Comparison of ENCODE assay signal across 28 mouse cellular contexts in the genomic region with DNA sequence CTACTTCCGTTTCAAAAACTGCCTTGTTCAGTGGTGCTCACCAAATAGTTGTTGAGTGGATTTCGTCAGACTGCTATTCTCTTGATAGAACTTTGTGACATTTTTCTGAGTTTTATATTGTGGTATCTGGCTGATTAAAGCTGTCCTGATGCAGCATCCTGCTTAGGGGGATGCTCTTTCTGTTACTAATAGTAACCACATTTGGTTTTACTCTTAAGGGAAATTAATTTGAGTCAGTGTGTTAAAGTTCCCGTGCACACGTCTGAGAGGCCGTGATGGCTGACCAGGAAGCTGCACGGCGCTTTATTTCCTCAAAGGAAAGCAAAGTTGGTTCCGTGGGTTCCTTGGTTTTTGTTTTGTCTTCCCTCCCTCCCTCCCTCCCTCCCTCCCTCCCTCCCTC. TPM values are rescaled to one million over a fixed set of nuclear protein-coding genes. Genes with fewer than 3 reads are reported as not detected.
DNase-seq lines count a peak whose midpoint lies in the region; ATAC-seq and TF ChIP-seq lines count a peak whose summit lies in the region.
"Had no signal": no experiment of that assay in that cellular context is flagged by ENCODE, and none has a peak within 500 bp of the region (broad histone marks: within the 10 kb centered on the region; RNA-seq: fewer than 3 reads in every experiment).

No protein-coding gene starts in this region.

- TF ChIP-seq CTCF in gastrocnemius, adult 2 months (IDR thresholded peaks at IDR 0.05) = no peak

- peak overlapping the region; percentile 57 for H3K27ac ChIP-seq in gastrocnemius, adult 2 months
- peak overlapping the region; percentile 14; the same call in 1 of the 2 replicates for H3K27ac ChIP-seq in limb, embryonic 10.5 days
- H3K27ac ChIP-seq: embryonic facial prominence, embryonic 15.5 days; heart, embryonic 15.5 days; hindbrain, embryonic 10.5 days; hindbrain, embryonic 13.5 days; intestine, embryonic 15.5 days had no signal

- WGBS in limb, embryonic 10.5 days = 68% methylated on average over 8 of the region's 8 CpGs

- peak overlapping the region; percentile 39 for H3K4me3 ChIP-seq in gastrocnemius, adult 2 months
- peak overlapping the region; percentile 53 for H3K4me3 ChIP-seq in megakaryocyte, embryonic 14.5 days (replicated peaks)
- no peak overlapping the region for H3K4me3 ChIP-seq in limb, embryonic 10.5 days
- H3K4me3 ChIP-seq: embryonic facial prominence, embryonic 15.5 days; heart, embryonic 12.5 days; heart, embryonic 15.5 days; hindbrain, embryonic 10.5 days; hindbrain, embryonic 13.5 days; intestine, embryonic 15.5 days had no signal

- H3K27me3 ChIP-seq in megakaryocyte, embryonic 14.5 days (replicated peaks) = no peaks in the 10 kb centered on the region
- no peaks in the 10 kb centered on the region for H3K27me3 ChIP-seq in limb, embryonic 10.5 days (ENCODE audit: low read depth, poor library complexity, severe bottlenecking)
- H3K27me3 ChIP-seq: embryonic facial prominence, embryonic 15.5 days; heart, embryonic 12.5 days; heart, embryonic 15.5 days; hindbrain, embryonic 13.5 days; intestine, embryonic 15.5 days had no signal

- no peak for ATAC-seq in megakaryocyte, adult 5-6 weeks (ENCODE audit: poor library complexity, severe bottlenecking)
- ATAC-seq: CD4-positive, CD25-positive, alpha-beta regulatory T cell, adult 4 months; forebrain, embryonic 14.5 days; forebrain, postnatal 0 days; hindbrain, embryonic 16.5 days; intestine, embryonic 15.5 days had no signal

- peaks cover 38% of the 10 kb centered on the region for H3K36me3 ChIP-seq in megakaryocyte, embryonic 14.5 days (replicated peaks; ENCODE audit: low read length)
- H3K36me3 ChIP-seq in limb, embryonic 10.5 days = peaks cover 20% of the 10 kb centered on the region
- H3K36me3 ChIP-seq: intestine, embryonic 15.5 days had no signal

- intact Hi-C loops in gastrocnemius, adult 2 months (cut with DNase I) = no loop called here

- no peak for DNase-seq in gastrocnemius, adult 2 months
- no peak for DNase-seq in gastrocnemius, postnatal 25 days
- DNase-seq in limb, embryonic 10.5 days (ENCODE audit: low spot score) = no peak
- DNase-seq in yolk sac, embryonic 10.5 days (ENCODE audit: low spot score) = no peak
- no peak for DNase-seq in cerebellum, adult 18-20 months
- DNase-seq: adrenal gland, adult 2 months; adrenal gland, postnatal 14 days; cerebellum, adult 2 months; cerebellum, adult 9-11 months; cerebellum, postnatal 25 days; forebrain, postnatal 0 days; gastrocnemius, postnatal 36 days; heart, postnatal 10 days; heart, postnatal 36 days had no signal

- no peaks in the 10 kb centered on the region for H3K9me3 ChIP-seq in megakaryocyte, embryonic 14.5 days
- H3K9me3 ChIP-seq in limb, embryonic 10.5 days (replicated peaks) = no peaks in the 10 kb centered on the region
- H3K9me3 ChIP-seq: embryonic facial prominence, embryonic 15.5 days; heart, embryonic 12.5 days; heart, embryonic 15.5 days; hindbrain, embryonic 10.5 days; hindbrain, embryonic 13.5 days; intestine, embryonic 15.5 days had no signal

- H3K4me1 ChIP-seq in megakaryocyte, embryonic 14.5 days = peaks cover 16% of the 10 kb centered on the region; the same call in 1 of the 2 replicates
- H3K4me1 ChIP-seq in limb, embryonic 10.5 days = peaks cover 23% of the 10 kb centered on the region
- H3K4me1 ChIP-seq: embryonic facial prominence, embryonic 15.5 days; heart, embryonic 12.5 days; hindbrain, embryonic 13.5 days; intestine, embryonic 15.5 days had no signal

RNA-seq across cellular contexts. Expression of gene Spop, which starts 41.5 kb away (rescaled TPM):
- 100 to 1,000 TPM; 190 to 208 TPM for total RNA-seq in gastrocnemius, adult 2 months (2021)
- 100 to 1,000 TPM; 176 to 216 TPM for total RNA-seq in gastrocnemius, postnatal 25 days (2021)
- polyA plus RNA-seq in megakaryocyte, embryonic 14.5 days (2012; ENCODE audit: insufficient read depth, low replicate concordance) = 4.1 and 20.4 TPM in 2 replicates
- total RNA-seq in megakaryocyte, adult 5-6 weeks (2015) = 102 and 112 TPM in 2 replicates
- total RNA-seq in megakaryocyte, adult 5-6 weeks (2017) = 76.1 and 83.3 TPM in 2 replicates
- 95.3 and 123 TPM in 2 replicates for polyA plus RNA-seq in limb, embryonic 10.5 days (2016; fragmentation: Nextera tagmentation; extraction: Ambion mirVana)

RNA-seq across cellular contexts. Expression of gene Nxph3, which starts 59.0 kb away (rescaled TPM):
- under 1 TPM; 0.20 to 0.23 TPM for total RNA-seq in gastrocnemius, adult 2 months (2021)
- total RNA-seq in gastrocnemius, postnatal 25 days (2021) = under 1 TPM; 0.16 to 0.26 TPM
- 0.04 TPM in 1 of 2 replicates, not detected in the other for polyA plus RNA-seq in megakaryocyte, embryonic 14.5 days (2012; ENCODE audit: insufficient read depth, low replicate concordance)
- not detected in 2 replicates for total RNA-seq in megakaryocyte, adult 5-6 weeks (2015)
- total RNA-seq in megakaryocyte, adult 5-6 weeks (2017) = not detected in 2 replicates
- 0.38 and 0.66 TPM in 2 replicates for polyA plus RNA-seq in limb, embryonic 10.5 days (2016; fragmentation: Nextera tagmentation; extraction: Ambion mirVana)
- total RNA-seq: common myeloid progenitor, adult 5-6 weeks; granulocyte monocyte progenitor cell, adult 5-6 weeks; MEL had no signal
- polyA plus RNA-seq: CD4-positive, CD25-positive, alpha-beta regulatory T cell, adult 4 months had no signal
